Mouse (Mus musculus): Measurements from ENCODE around the gene Wdr35. TPM values are rescaled to one million over a fixed set of nuclear protein-coding genes. Genes with fewer than 3 reads are reported as not detected.

The Wdr35 gene
- polyA plus RNA-seq, 1 experiment from 2014 or later = 24.4 TPM

- no peaks in the 10 kb centered on the region for H3K9me3 ChIP-seq
- no peaks in the 10 kb centered on the region for H3K27me3 ChIP-seq
- no peaks in the 10 kb centered on the region for H3K4me1 ChIP-seq
- no peak for ATAC-seq (replicated peaks)
- H3K4me3 ChIP-seq = no peak overlapping the region
- 80% methylated on average over 9 of the region's 9 CpGs for WGBS
- H3K36me3 ChIP-seq = peaks cover 3% of the 10 kb centered on the region; the same call in 1 of the 2 replicates
- no peak overlapping the region for H3K4me2 ChIP-seq (replicated peaks)
- no peak overlapping the region for H3K9ac ChIP-seq (replicated peaks)
- no peak overlapping the region for H3K27ac ChIP-seq (replicated peaks)
Observed at GRCm38 (mm10) chr12:9036409-9036808, 62.7 kb downstream of the Wdr35 start.

- 84% methylated on average over 5 of the region's 5 CpGs for WGBS
- no peaks in the 10 kb centered on the region for H3K27me3 ChIP-seq
- H3K27ac ChIP-seq (replicated peaks) = no peak overlapping the region
Observed at GRCm38 (mm10) chr12:9040177-9040576, 66.5 kb downstream of the Wdr35 start.

GRCm38 (mm10) chr12:9040686-9041085 lies 67.0 kb downstream of the Wdr35 start:
- H3K9me3 ChIP-seq = no peaks in the 10 kb centered on the region
- no peak overlapping the region for H3K4me3 ChIP-seq
- peaks cover 3% of the 10 kb centered on the region; the same call in 1 of the 2 replicates for H3K36me3 ChIP-seq
- no peak overlapping the region for H3K9ac ChIP-seq (replicated peaks)
- H3K4me1 ChIP-seq = no peaks in the 10 kb centered on the region
- no peaks in the 10 kb centered on the region for H3K27me3 ChIP-seq
- 75% methylated on average over 7 of the region's 7 CpGs for WGBS
- H3K27ac ChIP-seq (replicated peaks) = no peak overlapping the region
- ATAC-seq (replicated peaks) = no peak
- H3K4me2 ChIP-seq (replicated peaks) = no peak overlapping the region

More at GRCm38 (mm10) chr12:9040177-9040576, 66.5 kb downstream of the Wdr35 start:
- H3K9me3 ChIP-seq = no peaks in the 10 kb centered on the region
- no peak overlapping the region for H3K4me2 ChIP-seq (replicated peaks)
- H3K4me1 ChIP-seq = no peaks in the 10 kb centered on the region
- H3K9ac ChIP-seq (replicated peaks) = no peak overlapping the region
- no peak for ATAC-seq (replicated peaks)
- peaks cover 3% of the 10 kb centered on the region; the same call in 1 of the 2 replicates for H3K36me3 ChIP-seq
- no peak overlapping the region for H3K4me3 ChIP-seq

GRCm38 (mm10) chr12:9042316-9042715 lies 68.6 kb downstream of the Wdr35 start:
- Histone ChIP-seq H3K9ac (replicated peaks) (no peak overlapping the region), H3K9me3 (no peaks in the 10 kb centered on the region), H3K36me3 (peaks cover 3% of the 10 kb centered on the region; the same call in 1 of the 2 replicates), H3K27me3 (no peaks in the 10 kb centered on the region), H3K27ac (replicated peaks) (no peak overlapping the region), H3K4me2 (replicated peaks) (no peak overlapping the region), H3K4me3 (no peak overlapping the region), H3K4me1 (no peaks in the 10 kb centered on the region)
- ATAC-seq (replicated peaks) = no peak
- 69% methylated on average over 5 of the region's 5 CpGs for WGBS

- 83% methylated on average over 3 of the region's 3 CpGs for whole genome bisulfite sequencing
- ATAC-seq (replicated peaks) = no peak
- H3K4me2 ChIP-seq (replicated peaks) = no peak overlapping the region
Observed at GRCm38 (mm10) chr12:9042759-9043158, 69.1 kb downstream of the Wdr35 start.

GRCm38 (mm10) chr12:9044666-9045065 lies 71.0 kb downstream of the Wdr35 start:
- H3K27ac ChIP-seq (replicated peaks) = no peak overlapping the region
- H3K4me2 ChIP-seq (replicated peaks) = no peak overlapping the region
- no peaks in the 10 kb centered on the region for H3K9me3 ChIP-seq
- 93% methylated on average over 7 of the region's 7 CpGs for WGBS
- H3K4me1 ChIP-seq = no peaks in the 10 kb centered on the region
- H3K27me3 ChIP-seq = no peaks in the 10 kb centered on the region
- no peak for ATAC-seq (replicated peaks)
- no peak overlapping the region for H3K4me3 ChIP-seq
- no peak overlapping the region for H3K9ac ChIP-seq (replicated peaks)
- no peaks in the 10 kb centered on the region for H3K36me3 ChIP-seq

More at GRCm38 (mm10) chr12:9042759-9043158, 69.1 kb downstream of the Wdr35 start:
- H3K9me3 ChIP-seq = no peaks in the 10 kb centered on the region
- H3K4me1 ChIP-seq = no peaks in the 10 kb centered on the region
- H3K27me3 ChIP-seq = no peaks in the 10 kb centered on the region
- no peak overlapping the region for H3K27ac ChIP-seq (replicated peaks)
- H3K9ac ChIP-seq (replicated peaks) = no peak overlapping the region
- no peak overlapping the region for H3K4me3 ChIP-seq
- H3K36me3 ChIP-seq = peaks cover 3% of the 10 kb centered on the region; the same call in 1 of the 2 replicates

- Histone ChIP-seq H3K9ac (replicated peaks) (no peak overlapping the region), H3K4me2 (replicated peaks) (no peak overlapping the region), H3K27ac (replicated peaks) (no peak overlapping the region), H3K27me3 (no peaks in the 10 kb centered on the region), H3K9me3 (no peaks in the 10 kb centered on the region), H3K4me3 (no peak overlapping the region), H3K4me1 (no peaks in the 10 kb centered on the region), H3K36me3 (no peaks in the 10 kb centered on the region)
- no peak for ATAC-seq (replicated peaks)
- WGBS = 73% methylated on average over 4 of the region's 4 CpGs
Observed at GRCm38 (mm10) chr12:9046674-9047073, 73.0 kb downstream of the Wdr35 start.

GRCm38 (mm10) chr12:9048090-9048489 lies 74.4 kb downstream of the Wdr35 start:
- Histone ChIP-seq H3K9ac (replicated peaks) (no peak overlapping the region), H3K36me3 (no peaks in the 10 kb centered on the region), H3K27me3 (no peaks in the 10 kb centered on the region), H3K4me1 (no peaks in the 10 kb centered on the region), H3K9me3 (no peaks in the 10 kb centered on the region), H3K4me2 (replicated peaks) (no peak overlapping the region), H3K27ac (replicated peaks) (no peak overlapping the region), H3K4me3 (no peak overlapping the region)
- no peak for ATAC-seq (replicated peaks)
- 82% methylated on average over 8 of the region's 8 CpGs for WGBS

- H3K9me3 ChIP-seq = no peaks in the 10 kb centered on the region
Observed at GRCm38 (mm10) chr12:9050824-9051223, 77.1 kb downstream of the Wdr35 start.

GRCm38 (mm10) chr12:9052075-9052829 lies 78.6 kb downstream of the Wdr35 start:
- no peak overlapping the region for H3K9ac ChIP-seq (replicated peaks)

More at GRCm38 (mm10) chr12:9050824-9051223, 77.1 kb downstream of the Wdr35 start:
- Histone ChIP-seq H3K4me2 (replicated peaks) (no peak overlapping the region), H3K4me1 (no peaks in the 10 kb centered on the region), H3K27ac (replicated peaks) (no peak overlapping the region), H3K4me3 (no peak overlapping the region), H3K27me3 (no peaks in the 10 kb centered on the region), H3K36me3 (no peaks in the 10 kb centered on the region), H3K9ac (replicated peaks) (no peak overlapping the region)
- ATAC-seq (replicated peaks) = no peak
- 41% methylated on average over 6 of the region's 6 CpGs for WGBS

GRCm38 (mm10) chr12:9053345-9053744 lies 79.7 kb downstream of the Wdr35 start:
- 53% methylated on average over 7 of the region's 7 CpGs for WGBS
- no peak overlapping the region for H3K27ac ChIP-seq (replicated peaks)
- no peak overlapping the region for H3K4me3 ChIP-seq
- no peak overlapping the region for H3K4me2 ChIP-seq (replicated peaks)
- H3K4me1 ChIP-seq = no peaks in the 10 kb centered on the region
- no peaks in the 10 kb centered on the region for H3K9me3 ChIP-seq
- H3K27me3 ChIP-seq = no peaks in the 10 kb centered on the region
- no peak overlapping the region for H3K9ac ChIP-seq (replicated peaks)
- H3K36me3 ChIP-seq = no peaks in the 10 kb centered on the region
- ATAC-seq (replicated peaks) = no peak

More at GRCm38 (mm10) chr12:9052075-9052829, 78.6 kb downstream of the Wdr35 start:
- Histone ChIP-seq H3K27ac (replicated peaks) (no peak overlapping the region), H3K4me3 (no peak overlapping the region), H3K4me1 (no peaks in the 10 kb centered on the region), H3K27me3 (no peaks in the 10 kb centered on the region), H3K36me3 (no peaks in the 10 kb centered on the region), H3K9me3 (no peaks in the 10 kb centered on the region), H3K4me2 (replicated peaks) (no peak overlapping the region)
- peak; percentile 85 for ATAC-seq (replicated peaks)
- WGBS = 62% methylated on average over 8 of the region's 8 CpGs

- Histone ChIP-seq H3K4me3 (no peak overlapping the region), H3K4me1 (no peaks in the 10 kb centered on the region), H3K27me3 (no peaks in the 10 kb centered on the region), H3K9ac (replicated peaks) (no peak overlapping the region), H3K4me2 (replicated peaks) (no peak overlapping the region), H3K9me3 (no peaks in the 10 kb centered on the region), H3K27ac (replicated peaks) (no peak overlapping the region), H3K36me3 (no peaks in the 10 kb centered on the region)
- 81% methylated on average over 2 of the region's 2 CpGs for WGBS
- ATAC-seq (replicated peaks) = no peak
Observed at GRCm38 (mm10) chr12:9054012-9054411, 80.3 kb downstream of the Wdr35 start.

GRCm38 (mm10) chr12:9055269-9055668 lies 81.6 kb downstream of the Wdr35 start:
- no peaks in the 10 kb centered on the region for H3K36me3 ChIP-seq
- no peaks in the 10 kb centered on the region for H3K9me3 ChIP-seq
- H3K4me2 ChIP-seq (replicated peaks) = no peak overlapping the region
- H3K9ac ChIP-seq (replicated peaks) = no peak overlapping the region
- H3K27me3 ChIP-seq = no peaks in the 10 kb centered on the region
- H3K4me1 ChIP-seq = no peaks in the 10 kb centered on the region
- 80% methylated on average over 11 of the region's 11 CpGs for WGBS
- no peak overlapping the region for H3K27ac ChIP-seq (replicated peaks)
- ATAC-seq (replicated peaks) = no peak
- H3K4me3 ChIP-seq = no peak overlapping the region

Measured in forebrain, embryonic 15.5 days (tissue).